Mouse (Mus musculus) MEL (cell line): ENCODE results near the gene Hook2.

ENCODE experiments used
- CHD2 ChIP-seq: IDR thresholded peaks from 2 replicates; pipeline ENCODE4 v1.6.1; 2011; ENCODE audit warnings: low read length, improper control_type of control experiment
- CTCF ChIP-seq, 3 experiments: IDR thresholded peaks in 2 of 3; conservative IDR thresholded peaks in 1 of 3; 2 replicates each; pipeline ENCODE4 v1.5.1; 2011 to 2012; ENCODE audit warnings: low read length in 3 of 3, low read depth in 2 of 3, mild to moderate bottlenecking in 2 of 3, improper control_type of control experiment in 1 of 3, inconsistent platforms in 1 of 3, mixed read lengths in 1 of 3, moderate library complexity in 1 of 3; ENCODE audit not compliant: control insufficient read depth in 1 of 3, insufficient read depth in 1 of 3, poor library complexity in 1 of 3, severe bottlenecking in 1 of 3
- ELF1 ChIP-seq: IDR thresholded peaks from 2 replicates; pipeline ENCODE4 v1.6.1; 2014; ENCODE audit warnings: low read depth, mild to moderate bottlenecking, inconsistent platforms, low read length, improper control_type of control experiment, moderate library complexity
- EP300 ChIP-seq, 2 experiments: IDR thresholded peaks; 2 replicates each; pipeline ENCODE4 v1.6.1; 2011; ENCODE audit warnings: improper control_type of control experiment in 2 of 2, low read length in 2 of 2, low read depth in 1 of 2, mild to moderate bottlenecking in 1 of 2
- GATA1 ChIP-seq: IDR thresholded peaks from 2 replicates; pipeline ENCODE4 v1.6.1; 2011; ENCODE audit warnings: low read depth, low read length, improper control_type of control experiment
- MAX ChIP-seq: IDR thresholded peaks from 2 replicates; pipeline ENCODE4 v1.6.1; 2011; ENCODE audit warnings: low read length, improper control_type of control experiment
- POLR2A ChIP-seq, 2 experiments: IDR thresholded peaks; 2 replicates each; pipeline ENCODE4 v1.6.1; 2011 to 2012; ENCODE audit warnings: low read length in 2 of 2, mild to moderate bottlenecking in 2 of 2, control low read depth in 1 of 2, improper control_type of control experiment in 1 of 2, low read depth in 1 of 2, moderate library complexity in 1 of 2; ENCODE audit not compliant: control insufficient read depth in 1 of 2, insufficient read depth in 1 of 2, poor library complexity in 1 of 2
- POLR2AphosphoS2 ChIP-seq: IDR thresholded peaks from 2 replicates; pipeline ENCODE4 v1.6.1; 2011; ENCODE audit warnings: low read length, improper control_type of control experiment
- SIN3A ChIP-seq: IDR thresholded peaks from 2 replicates; pipeline ENCODE4 v1.6.1; 2012; ENCODE audit warnings: low read length, improper control_type of control experiment, inconsistent platforms
- TCF12 ChIP-seq: IDR thresholded peaks from 2 replicates; pipeline ENCODE4 v1.6.1; 2014; ENCODE audit warnings: low read depth, mild to moderate bottlenecking, inconsistent platforms, low read length, improper control_type of control experiment, moderate library complexity

GRCm38 (mm10) chr8:85023846-85024245 is 33.4 kb downstream of the Hook2 start:
- no peak for TF ChIP-seq CTCF (IDR thresholded peaks at IDR 0.05 in 2 of 3, conservative IDR thresholded peaks at IDR 0.05 in 1 of 3; ENCODE audit: control insufficient read depth in 1 of 3, insufficient read depth in 1 of 3, low read depth in 2 of 3, low read length in 3 of 3, poor library complexity in 1 of 3, severe bottlenecking in 1 of 3)
- no peak for TF ChIP-seq SIN3A
- no peak for TF ChIP-seq MAX
- TF ChIP-seq POLR2A (IDR thresholded peaks at IDR 0.05; ENCODE audit: control insufficient read depth in 1 of 2, insufficient read depth in 1 of 2, low read depth in 1 of 2, low read length in 2 of 2, poor library complexity in 1 of 2) = no peak
- no peak for TF ChIP-seq POLR2AphosphoS2
- no peak for TF ChIP-seq ELF1
- no peak for TF ChIP-seq TCF12
- no peak for TF ChIP-seq EP300 (IDR thresholded peaks at IDR 0.05; ENCODE audit: low read depth in 1 of 2, low read length in 2 of 2)
- TF ChIP-seq CHD2 = no peak
- TF ChIP-seq GATA1 = no peak
